Mouse (Mus musculus) midbrain, postnatal 0 days (tissue): Measurements from ENCODE around the gene Aoc2. TPM values are rescaled to one million over a fixed set of nuclear protein-coding genes. Genes with fewer than 3 reads are reported as not detected.

Experiments
- ATAC-seq: fragments of 200-750 bp; cut with Nextera tagmentation; 2 replicates; pipeline ENCODE4 v1.8.0; 2017; ENCODE audit warnings: moderate number of reproducible peaks, mild to moderate bottlenecking, moderate TSS enrichment, moderate library complexity; ENCODE audit not compliant: low FRiP score
- DNase-seq: peaks from one replicate; pipeline ENCODE4 v3.0.0-alpha.2; 2015; ENCODE audit warnings: low spot score
- H3K27ac ChIP-seq: fragments of 300-500 bp; sonication (generic); 2 replicates; pipeline ENCODE4 v1.5.1; 2014; ENCODE audit warnings: low read depth, mild to moderate bottlenecking, low read length, mixed read lengths
- H3K27me3 ChIP-seq: fragments of 300-500 bp; sonication (generic); 2 replicates; pipeline ENCODE4 v1.6.1; 2014; ENCODE audit warnings: low read length, control low read depth, mixed read lengths; ENCODE audit not compliant: insufficient read depth
- H3K36me3 ChIP-seq: fragments of 300-500 bp; sonication (generic); 2 replicates; pipeline ENCODE4 v1.6.1; 2014; ENCODE audit warnings: low read length, control low read depth, mixed read lengths; ENCODE audit not compliant: insufficient read depth
- H3K4me1 ChIP-seq: fragments of 300-500 bp; sonication (generic); 2 replicates; pipeline ENCODE4 v1.6.1; 2014; ENCODE audit warnings: mild to moderate bottlenecking, control low read depth, antibody characterized with exemption, low read length, mixed read lengths; ENCODE audit not compliant: insufficient read depth
- H3K4me2 ChIP-seq: fragments of 300-500 bp; sonication (generic); 2 replicates; pipeline ENCODE4 v1.6.1; 2014; ENCODE audit warnings: low read depth, mild to moderate bottlenecking, low read length, mixed read lengths; ENCODE audit not compliant: poor library complexity, severe bottlenecking
- H3K4me3 ChIP-seq: fragments of 300-500 bp; sonication (generic); 2 replicates; pipeline ENCODE4 v1.5.1; 2014; ENCODE audit warnings: low read depth, mild to moderate bottlenecking, low read length, moderate library complexity
- H3K9ac ChIP-seq: fragments of 300-500 bp; sonication (generic); replicated peaks from 2 replicates; pipeline ENCODE4 v1.6.1; 2014; ENCODE audit warnings: mild to moderate bottlenecking, low read length, moderate library complexity, mixed read lengths; ENCODE audit not compliant: poor library complexity, severe bottlenecking
- H3K9me3 ChIP-seq: fragments of 300-500 bp; sonication (generic); 2 replicates; pipeline ENCODE4 v1.6.1; 2016; ENCODE audit warnings: low read length, control low read depth
- CTCF ChIP-seq: IDR thresholded peaks from 2 replicates; pipeline ENCODE4 v1.5.1; 2016; ENCODE audit warnings: antibody characterized with exemption, mild to moderate bottlenecking
- WGBS: fragments of 180-500 bp; shearing (Covaris S2); extraction: QIAGEN DNeasy Blood & Tissue Kit; methylation state at CpG from one replicate; pipeline ENCODE4 v1.1.7; 2014; 5-methylcytosine and 5-hydroxymethylcytosine counted together
- polyA plus RNA-seq: library from polyadenylated mRNA; unstranded; fragments of >200 nt; fragmentation: Nextera tagmentation; extraction: Ambion mirVana; gene quantifications from 2 replicates; pipeline ENCODE4 v1.2.1, GENCODE M21; 2015
- total RNA-seq: library from RNA; depleted of rRNA; stranded (reverse); fragments of >200 nt; gene quantifications from 2 replicates; pipeline ENCODE4 v1.2.3, GENCODE M21; 2014; rRNA removed

The Aoc2 gene
- total RNA-seq (5.3 and 6.7 TPM in 2 replicates), polyA plus RNA-seq (0.64 and 0.77 TPM in 2 replicates)

DNA sequence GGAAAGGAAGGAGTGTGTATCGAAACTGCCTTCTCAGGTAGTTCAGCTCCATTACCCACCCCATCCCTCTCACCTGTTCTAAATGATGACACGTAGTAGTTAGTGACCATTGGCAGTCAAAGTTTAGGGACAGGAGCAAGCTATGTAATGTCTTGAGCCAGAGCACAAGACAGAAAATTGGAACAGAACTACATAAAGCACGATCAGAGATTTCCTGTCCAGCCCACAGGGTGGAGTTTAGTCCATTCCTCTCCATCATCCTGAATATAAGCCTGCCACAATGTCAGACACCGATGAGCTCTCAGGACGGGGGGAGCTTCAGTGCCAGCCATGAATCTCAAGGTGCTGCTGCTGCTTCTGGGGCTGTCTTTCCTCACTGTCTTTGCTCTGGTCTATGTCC, at the start of gene Aoc2:
Gene Aoc2 (plus strand): TSS at position 301 of the 400 bp plus-strand sequence.
- peaks cover 48% of the 10 kb centered on the region for H3K36me3 ChIP-seq
- H3K4me2 ChIP-seq, result no peak within 1 kb of the TSS
- 97% methylated on average over 5 of the region's 5 CpGs for WGBS
- H3K9ac ChIP-seq, result no peak within 1 kb of the TSS
- no peak within 1 kb of the TSS for H3K4me3 ChIP-seq
- H3K27me3 ChIP-seq, result no peaks in the 10 kb centered on the region
- H3K4me1 ChIP-seq, result no peaks in the 10 kb centered on the region
- H3K9me3 ChIP-seq, result no peaks in the 10 kb centered on the region
- no peak for TF ChIP-seq CTCF
- H3K27ac ChIP-seq, result no peak within 1 kb of the TSS
- ATAC-seq (no peak), DNase-seq (no peak)

- ATAC-seq, result no peak
- Histone ChIP-seq H3K27ac (no peak overlapping the region), H3K27me3 (no peaks in the 10 kb centered on the region), H3K4me2 (no peak overlapping the region), H3K36me3 (no peaks in the 10 kb centered on the region), H3K9ac (no peak overlapping the region), H3K4me3 (no peak overlapping the region), H3K4me1 (peaks cover 16% of the 10 kb centered on the region; the same call in 1 of the 2 replicates), H3K9me3 (no peaks in the 10 kb centered on the region)
- WGBS, result 87% methylated on average over 4 of the region's 4 CpGs
- no peak for TF ChIP-seq CTCF
- no peak for DNase-seq
Measured at GRCm38 (mm10) chr11:101275309-101275708, 49.6 kb upstream of the Aoc2 start.

DNA sequence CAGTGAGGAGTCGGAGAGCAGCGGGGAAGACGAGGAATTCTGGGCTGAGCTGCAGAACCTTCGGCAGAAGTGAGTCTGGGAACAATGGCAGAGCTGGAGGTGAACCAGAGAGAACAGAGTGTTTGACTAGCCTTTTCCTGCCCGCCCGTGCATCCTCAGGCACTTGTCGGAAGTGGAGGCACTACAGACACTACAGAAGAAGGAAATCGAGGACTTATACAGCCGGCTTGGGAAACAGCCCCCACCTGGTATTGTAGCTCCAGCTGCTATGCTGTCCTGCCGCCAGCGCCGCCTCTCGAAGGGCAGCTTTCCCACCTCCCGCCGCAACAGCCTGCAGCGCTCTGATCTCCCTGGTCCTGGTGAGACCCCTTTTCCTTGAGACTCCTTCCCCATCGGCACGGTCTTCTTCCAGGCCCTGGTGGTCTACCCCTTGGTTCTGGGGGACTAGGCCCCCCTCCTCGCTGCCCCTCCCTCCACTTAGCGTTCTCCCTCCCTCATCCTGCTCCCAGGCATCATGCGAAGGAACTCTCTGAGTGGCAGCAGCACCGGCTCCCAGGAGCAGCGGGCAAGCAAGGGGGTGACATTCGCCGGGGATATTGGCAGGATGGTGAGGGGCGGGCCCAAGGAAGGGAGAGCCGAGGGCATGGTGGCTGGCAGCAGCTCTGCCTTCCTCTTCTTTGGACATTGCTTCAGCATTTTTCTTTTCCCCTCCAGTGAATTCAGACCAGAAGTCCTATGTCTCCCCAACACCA, 48.4 kb upstream of the Aoc2 start:
- WGBS, result 21% methylated on average over 27 of the region's 27 CpGs
- no peak overlapping the region for H3K27ac ChIP-seq

GRCm38 (mm10) chr11:101277381-101278222, 47.3 kb upstream of the Aoc2 start:
- ATAC-seq, result no peak
- H3K4me3 ChIP-seq, result peak overlapping the region; percentile 69
- H3K9ac ChIP-seq, result 0 out of 2 replicates have a peak overlapping the region, but pooled peaks have one; percentile 84
- WGBS, result 83% methylated on average over 12 of the region's 12 CpGs
- H3K4me1 ChIP-seq, result peaks cover 16% of the 10 kb centered on the region; the same call in 1 of the 2 replicates
- no peaks in the 10 kb centered on the region for H3K27me3 ChIP-seq
- no peaks in the 10 kb centered on the region for H3K36me3 ChIP-seq
- no peak overlapping the region for H3K27ac ChIP-seq
- no peaks in the 10 kb centered on the region for H3K9me3 ChIP-seq
- DNase-seq, result no peak
- peak overlapping the region; percentile 61 for H3K4me2 ChIP-seq
- no peak for TF ChIP-seq CTCF

More for the DNA sequence above, 48.4 kb upstream of the Aoc2 start:
- Histone ChIP-seq H3K27me3 (no peaks in the 10 kb centered on the region), H3K4me2 (no peak overlapping the region), H3K4me1 (peaks cover 16% of the 10 kb centered on the region; the same call in 1 of the 2 replicates), H3K9ac (no peak overlapping the region), H3K4me3 (no peak overlapping the region), H3K36me3 (no peaks in the 10 kb centered on the region), H3K9me3 (no peaks in the 10 kb centered on the region)
- TF ChIP-seq CTCF, result no peak
- ATAC-seq, result no peak
- no peak for DNase-seq

GRCm38 (mm10) chr11:101278223-101279192, 46.4 kb upstream of the Aoc2 start, which contains the start of the genes Cntd1 and Coa3:
TSS of gene Cntd1 (plus strand) at chr11:101279012.
TSS of gene Coa3 (minus strand) at chr11:101279114.
- peak; percentile 97 for DNase-seq
- ATAC-seq, result peak; percentile 93
- WGBS, result 11% methylated on average over 45 of the region's 45 CpGs
- Histone ChIP-seq H3K9ac (peak within 1 kb of the TSS; percentile 84), H3K4me1 (peaks cover 16% of the 10 kb centered on the region; the same call in 1 of the 2 replicates), H3K9me3 (no peaks in the 10 kb centered on the region), H3K27me3 (no peaks in the 10 kb centered on the region), H3K4me3 (peak within 1 kb of the TSS; percentile 69), H3K4me2 (peak within 1 kb of the TSS; percentile 61), H3K27ac (peak within 1 kb of the TSS; percentile 79), H3K36me3 (no peaks in the 10 kb centered on the region)
- TF ChIP-seq CTCF, result peak; percentile 57
